Mouse (Mus musculus) erythroblast, embryonic 14.5 days (primary cell): ENCODE results near the gene Meis3.

Experiments used
- GATA1 ChIP-seq: IDR thresholded peaks from 2 replicates; pipeline ENCODE4 v1.6.1; 2012; ENCODE audit warnings: low read length, inconsistent platforms, mixed read lengths
- TAL1 ChIP-seq: IDR thresholded peaks from 3 replicates; pipeline ENCODE4 v1.6.1; 2012; ENCODE audit warnings: low read length, inconsistent platforms, mixed read lengths

DNA sequence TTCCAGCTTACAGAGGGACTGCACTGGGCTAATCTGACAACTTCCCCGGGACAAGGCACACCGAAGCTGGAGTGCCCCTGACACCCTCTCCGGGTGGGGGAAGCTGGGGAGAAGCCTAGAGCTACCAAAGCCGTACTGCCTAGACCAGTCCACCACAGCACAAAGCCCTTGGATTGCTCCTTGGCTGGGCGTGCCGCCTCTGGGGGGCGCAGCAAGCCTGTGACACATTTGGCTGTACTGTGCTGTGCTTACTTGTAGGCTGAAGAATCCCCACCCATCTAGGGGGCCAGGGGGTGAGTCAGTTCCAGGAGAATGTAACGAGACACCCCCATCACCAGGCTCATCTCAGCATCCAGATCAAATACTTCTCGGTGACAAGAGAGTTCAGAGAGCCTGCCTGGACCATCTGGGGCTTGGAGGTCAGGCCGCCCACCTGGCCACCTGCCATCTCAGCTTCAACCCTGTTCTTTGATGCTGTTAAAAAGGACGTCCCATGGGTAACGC lies 36.0 kb downstream of the Meis3 start:
- TF ChIP-seq GATA1, result no peak
- TF ChIP-seq TAL1, result no peak
